Mouse (Mus musculus) layer of hippocampus, adult 8-10 months (tissue): Measurements from ENCODE around the gene Ints14. TPM values are rescaled to one million over a fixed set of nuclear protein-coding genes. Genes with fewer than 3 reads are reported as not detected.

ENCODE experiments used
- DNase-seq, 2 experiments: peaks; one replicate each; pipeline ENCODE4 v3.0.0; 2022; ENCODE audit warnings: low spot score in 2 of 2
- total RNA-seq, 4 experiments: library from RNA; stranded (reverse); gene quantifications; 2 replicates each; pipeline ENCODE4 v1.2.4; 2022

Ints14 gene
- total RNA-seq, result 10 to 100 TPM; 19.3 to 22.6 (median 20.1) TPM

DNA sequence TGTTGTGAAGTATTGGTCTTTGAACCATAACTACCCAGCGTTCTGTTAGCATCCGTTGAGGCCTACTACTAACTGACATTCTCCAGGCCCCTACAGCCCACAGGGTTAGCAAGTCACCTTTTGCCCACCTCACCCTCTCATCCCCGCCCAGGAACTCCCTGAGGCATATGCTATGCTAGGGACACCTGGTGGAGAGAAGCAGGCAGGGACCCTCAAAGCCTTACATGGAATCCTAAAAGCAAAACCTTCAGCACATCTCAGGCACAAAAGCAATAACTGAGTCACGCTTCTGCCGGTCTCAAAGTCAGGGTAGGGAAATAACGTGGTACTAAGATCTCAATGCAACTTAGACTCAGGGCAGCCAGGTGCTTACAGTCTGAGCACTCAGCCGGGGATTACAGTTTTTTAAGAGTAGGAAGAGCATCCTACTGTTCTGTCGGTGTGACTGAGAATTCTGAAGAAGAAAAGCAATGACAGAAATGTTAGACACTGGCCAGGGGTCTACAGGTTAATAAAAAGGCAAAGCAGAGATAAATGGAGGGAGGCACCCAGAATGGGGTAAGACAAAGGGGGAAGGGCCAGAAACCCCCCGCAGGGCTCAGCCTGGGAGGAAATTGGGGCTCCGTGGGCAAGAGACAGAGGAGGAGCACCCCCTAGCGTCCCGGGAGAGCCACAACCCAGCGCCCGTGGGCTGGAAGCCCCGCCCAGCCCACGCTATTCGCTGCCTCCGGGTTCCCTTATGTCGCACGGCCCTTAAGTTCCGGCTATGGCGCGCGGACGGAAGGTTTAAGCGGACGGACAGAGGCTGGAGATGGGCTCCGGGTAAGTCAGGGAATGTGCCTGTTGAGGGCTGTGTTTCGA, at the start of gene Ints14:
Gene Ints14, plus strand, starts transcription at position 789 of the 861 bp plus-strand sequence.
- peak; percentile 90 to 97 for DNase-seq

DNA sequence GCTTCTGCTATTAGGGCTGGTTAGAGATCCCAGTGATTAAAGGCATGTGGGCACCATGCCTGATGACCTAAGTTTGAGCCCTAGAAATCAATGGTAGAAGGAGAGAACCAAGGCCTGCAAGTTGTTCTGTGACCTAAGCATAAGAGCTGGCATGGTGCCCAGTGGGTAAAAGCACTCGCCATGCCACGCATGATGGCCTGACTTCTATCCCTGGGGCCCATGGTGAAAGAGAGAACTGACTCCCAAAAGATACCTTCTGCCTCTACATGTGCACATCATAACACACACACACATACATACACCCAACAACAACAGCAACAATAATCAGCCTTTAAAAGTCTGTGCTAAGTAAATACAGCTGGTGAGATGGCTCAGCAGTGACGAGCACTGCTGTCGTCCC, 47.3 kb upstream of the Ints14 start:
- DNase-seq, result no peak

DNA sequence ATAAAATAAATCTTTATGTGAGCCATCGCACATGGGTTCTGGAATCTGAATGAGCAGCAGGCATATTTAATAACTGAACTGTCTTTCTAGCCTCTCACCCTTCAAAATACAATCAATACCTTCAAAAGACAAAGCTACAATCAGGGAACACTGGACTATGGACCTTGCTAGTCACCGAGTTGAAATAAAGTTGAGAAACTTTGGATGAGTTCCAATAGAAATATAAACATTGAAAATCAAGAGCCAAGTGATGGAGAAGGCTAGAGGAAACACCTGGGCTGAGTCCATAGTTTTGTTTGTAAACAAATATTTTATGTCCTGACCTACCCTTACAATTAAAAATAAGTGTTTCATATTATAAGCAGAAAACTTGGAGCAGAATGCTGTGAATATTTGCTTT, 46.7 kb upstream of the Ints14 start:
- no peak for DNase-seq

DNA sequence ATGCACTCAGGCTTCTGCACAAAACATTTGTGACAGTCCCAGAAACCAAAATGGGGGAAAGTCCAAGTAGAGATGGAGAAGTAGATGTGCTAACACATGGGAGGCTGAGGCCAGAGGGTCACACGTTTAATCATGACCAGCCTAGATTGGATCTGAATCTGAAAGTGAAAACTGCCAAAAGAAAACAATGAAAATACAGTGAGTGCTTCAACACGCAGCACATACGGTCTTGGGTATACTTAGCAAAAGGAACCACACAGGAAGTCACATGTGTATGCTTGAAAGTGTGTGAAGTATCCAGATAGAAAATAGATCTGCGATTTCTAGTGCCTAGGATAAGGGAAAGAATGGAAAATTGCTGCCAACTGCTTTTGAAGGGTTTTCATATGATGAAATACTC, 46.1 kb upstream of the Ints14 start:
- DNase-seq, result no peak

DNA sequence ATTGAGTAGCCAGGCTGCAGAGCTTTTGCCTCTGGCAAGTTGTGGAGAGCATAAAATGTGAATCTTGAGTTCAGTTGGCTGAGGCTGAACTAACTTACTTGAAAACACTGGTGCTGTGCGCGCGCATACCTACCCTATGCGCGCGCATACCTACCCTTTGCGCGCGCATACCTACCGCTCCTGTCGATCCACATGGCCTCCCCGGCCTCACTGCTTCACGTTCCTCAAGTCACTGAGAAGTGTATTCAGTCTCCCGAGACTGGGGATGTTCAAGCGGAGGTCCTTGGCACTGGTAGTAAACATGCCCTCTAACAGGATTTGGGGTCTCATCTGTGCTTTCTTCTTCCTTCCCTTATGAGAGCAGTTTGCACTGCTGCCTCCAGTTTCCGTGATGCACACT, 42.1 kb upstream of the Ints14 start:
- DNase-seq, result no peak

DNA sequence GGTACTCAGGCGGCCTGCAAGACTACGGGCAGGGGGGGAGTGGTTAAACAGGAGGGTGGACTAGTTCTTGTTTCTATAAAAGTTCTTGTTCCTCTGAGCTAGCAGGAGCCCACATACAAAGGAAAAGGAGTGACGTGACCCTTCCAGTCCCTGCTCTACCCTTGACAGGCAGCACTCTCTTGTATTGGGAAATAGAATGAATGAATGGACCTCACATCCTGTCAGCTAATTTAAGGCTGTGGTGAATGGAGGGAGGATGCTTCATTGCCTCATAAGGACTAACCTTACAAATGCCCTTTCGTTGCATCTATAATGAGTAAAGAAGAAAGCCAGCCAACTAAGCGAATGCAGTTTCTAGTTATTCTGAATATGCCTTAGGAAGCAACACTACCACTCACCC, 34.9 kb upstream of the Ints14 start:
- DNase-seq, result no peak

DNA sequence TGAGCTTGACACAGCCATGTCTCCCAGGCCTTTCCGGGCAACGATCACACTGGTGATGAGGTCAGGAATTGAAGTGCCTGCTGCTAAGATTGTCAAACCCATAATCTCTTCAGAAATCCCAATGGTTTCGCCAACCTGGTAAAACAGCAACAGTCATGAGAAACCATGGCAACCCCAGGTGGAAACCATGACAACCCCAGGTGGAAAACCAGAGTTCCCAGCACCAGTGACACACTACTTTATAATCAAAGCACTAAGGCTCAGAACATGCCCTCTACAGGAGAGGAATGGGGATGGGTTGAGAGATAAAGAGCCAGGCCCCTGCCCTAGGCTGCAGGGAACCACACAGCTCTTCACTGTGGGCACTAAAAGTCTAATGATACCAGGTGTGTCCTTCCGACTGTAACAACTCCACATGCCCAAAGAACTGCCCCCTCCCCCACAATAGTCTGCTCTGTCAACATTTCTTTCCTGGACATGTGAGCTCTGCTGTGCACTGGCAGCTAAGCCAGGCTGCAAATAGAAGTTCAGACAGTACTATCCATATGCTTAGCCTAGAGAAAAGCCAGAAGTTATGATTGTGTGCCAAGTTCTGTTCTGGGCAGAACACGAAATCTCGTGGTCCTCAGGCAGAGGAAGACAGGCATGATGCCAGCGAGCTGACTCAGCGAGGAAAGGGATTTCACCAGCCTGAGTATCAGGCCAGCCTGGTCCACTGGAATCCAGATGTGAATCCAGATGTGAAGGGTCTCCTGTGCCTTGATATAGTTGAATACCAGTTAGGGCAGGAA, 34.3 kb upstream of the Ints14 start:
- DNase-seq, result peak; percentile 83 to 85

DNA sequence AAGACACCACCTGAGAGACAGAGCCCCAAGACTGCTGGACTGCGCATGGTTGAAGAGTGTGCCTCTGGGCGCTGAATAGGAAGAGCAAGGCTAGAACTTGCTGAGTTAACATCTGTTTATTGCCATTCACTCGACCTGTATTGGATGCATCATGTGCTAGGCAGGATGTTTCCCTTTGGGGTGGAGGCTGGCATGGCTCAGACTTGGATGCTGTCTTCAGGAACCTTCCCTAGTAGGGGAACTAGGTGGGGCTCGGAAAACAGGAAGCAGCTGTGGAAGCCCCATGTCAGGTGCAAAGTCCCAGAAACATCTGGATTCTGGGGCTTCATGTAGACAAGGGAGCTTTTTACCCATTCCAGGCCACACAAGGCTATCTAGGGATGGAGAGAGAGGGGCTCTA, 30.4 kb upstream of the Ints14 start:
- no peak for DNase-seq

DNA sequence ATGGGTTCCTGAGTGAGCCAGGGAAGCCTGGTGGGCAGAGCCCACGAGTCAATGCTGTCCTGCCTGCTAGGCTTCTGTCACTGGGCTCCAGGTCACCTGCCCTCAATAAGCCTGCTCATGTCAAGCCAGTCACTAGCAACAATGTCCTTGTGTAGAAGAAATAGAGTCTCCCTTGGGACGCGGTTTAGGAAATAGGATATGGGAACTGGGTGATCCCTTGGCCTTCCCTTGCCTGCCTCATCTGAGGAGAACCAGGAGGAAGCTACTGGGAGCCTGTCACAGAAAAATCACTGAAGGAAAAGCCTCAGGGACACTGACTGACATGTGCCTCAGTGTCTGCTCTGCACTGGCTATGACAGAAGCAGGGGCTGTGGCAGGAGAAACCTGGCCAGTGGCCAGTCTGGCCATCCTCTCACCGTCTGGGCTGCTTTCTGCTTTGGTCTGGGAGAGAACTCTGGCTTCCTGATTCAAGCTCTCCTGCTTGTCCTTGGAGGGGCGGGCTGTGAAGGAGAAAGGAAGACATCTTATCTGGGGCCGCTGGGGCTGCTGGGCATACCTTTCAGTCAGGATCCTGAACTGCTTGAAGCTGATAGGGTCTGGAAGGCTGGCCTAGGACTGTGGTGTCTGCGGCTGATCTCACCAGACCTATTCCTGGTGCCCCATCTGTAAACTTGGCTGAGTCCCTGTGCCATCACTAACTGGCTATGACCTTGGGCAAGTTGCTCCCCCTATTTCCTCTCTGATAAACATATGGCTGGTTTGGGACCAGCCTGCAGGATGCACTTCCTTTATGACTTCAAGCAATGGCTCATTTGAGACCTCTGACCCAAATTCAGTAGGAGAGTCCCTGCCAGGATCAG, 28.7 kb upstream of the Ints14 start:
- DNase-seq, result no peak

DNA sequence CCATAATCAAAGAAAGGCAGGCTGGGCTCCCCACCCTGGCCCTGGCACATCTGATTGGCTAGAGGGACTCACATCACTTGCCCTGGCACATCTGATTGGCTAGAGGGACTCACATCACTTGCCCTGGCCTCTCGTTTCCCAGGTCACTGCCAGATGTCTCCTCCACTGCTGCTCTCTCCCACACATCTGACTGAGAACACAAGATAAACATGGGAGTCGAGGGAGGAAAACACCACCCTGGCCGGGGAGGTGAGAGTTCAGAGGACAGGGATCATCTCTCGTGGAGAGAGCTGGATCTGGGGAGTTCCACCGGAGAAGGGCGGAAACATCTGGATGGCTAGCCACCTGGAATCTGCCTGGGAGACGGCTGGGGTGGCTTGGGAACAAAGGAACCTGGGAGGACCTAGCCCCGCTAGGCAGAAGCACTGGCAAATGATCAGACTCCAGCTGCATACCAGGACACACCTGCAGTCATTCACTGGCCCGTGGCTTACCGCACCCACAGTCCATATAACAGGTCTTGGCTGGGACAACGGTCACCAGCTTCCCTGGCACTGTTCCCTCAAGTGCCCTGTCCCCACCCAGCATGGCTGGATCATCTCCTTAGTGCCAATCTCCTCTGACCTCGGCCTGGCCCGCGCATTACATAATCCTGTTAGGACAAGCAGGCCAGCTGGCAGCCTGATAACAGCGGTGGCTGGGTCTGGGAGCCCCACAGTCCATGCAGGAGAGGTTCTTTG, 26.5 kb upstream of the Ints14 start:
- no peak for DNase-seq

DNA sequence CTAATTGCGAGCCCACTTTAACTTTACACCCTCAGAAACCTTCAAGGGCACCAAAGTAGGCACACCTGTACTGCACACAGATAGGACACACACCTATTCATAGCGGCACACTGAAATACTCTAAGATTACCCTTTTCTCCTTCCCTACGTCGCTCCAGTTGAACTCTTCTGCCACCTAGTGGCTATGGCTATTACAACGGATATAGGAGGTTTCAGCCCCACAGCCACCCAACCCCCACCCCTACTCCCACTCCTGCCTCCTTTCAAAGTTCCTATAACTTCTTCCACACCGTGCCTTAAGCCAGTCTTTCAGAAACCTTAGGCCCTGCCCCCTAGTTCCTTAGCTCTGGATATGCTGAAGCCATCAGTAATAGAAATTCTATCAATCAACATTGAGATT, 24.2 kb upstream of the Ints14 start:
- peak in 1 of 2 experiments; percentile 55 for DNase-seq

DNA sequence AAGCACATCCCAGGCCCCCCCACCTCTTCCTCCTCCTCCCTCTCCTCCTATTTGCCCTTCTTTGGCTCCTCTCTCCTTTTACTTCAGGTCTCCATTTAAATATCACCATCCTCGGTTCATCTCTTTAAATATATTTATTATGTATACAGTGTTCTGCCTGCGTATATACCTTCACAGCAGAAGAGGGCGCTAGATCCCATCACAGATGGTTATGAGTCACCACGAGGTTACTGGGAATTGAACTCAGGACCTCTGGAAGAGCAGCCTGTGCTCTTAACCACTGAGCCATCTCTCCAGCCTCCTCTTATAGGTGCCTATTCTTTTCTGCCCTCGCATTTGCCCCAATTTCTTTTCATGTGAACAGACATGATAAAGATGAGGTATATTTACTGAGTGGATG, 23.2 kb upstream of the Ints14 start:
- no peak for DNase-seq

DNA sequence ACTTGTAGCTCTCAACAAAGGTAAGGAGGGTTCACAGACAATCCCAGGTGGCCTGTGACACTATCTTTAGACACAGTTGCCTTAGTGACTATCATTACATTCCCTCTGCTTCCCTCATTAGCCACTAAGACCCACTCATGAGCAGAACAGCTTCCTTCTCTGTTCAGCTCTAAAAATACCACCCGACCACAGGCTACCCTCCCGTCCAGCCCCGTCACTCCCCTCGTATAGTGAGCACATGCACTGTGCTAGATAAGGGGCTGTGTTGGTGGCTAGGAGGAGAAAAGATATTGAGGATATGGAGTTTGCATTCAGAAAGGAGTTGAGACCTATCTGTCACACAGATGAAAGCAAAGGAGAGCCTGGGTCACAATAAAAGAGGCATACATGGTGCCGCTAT, 22.2 kb upstream of the Ints14 start:
- no peak for DNase-seq

DNA sequence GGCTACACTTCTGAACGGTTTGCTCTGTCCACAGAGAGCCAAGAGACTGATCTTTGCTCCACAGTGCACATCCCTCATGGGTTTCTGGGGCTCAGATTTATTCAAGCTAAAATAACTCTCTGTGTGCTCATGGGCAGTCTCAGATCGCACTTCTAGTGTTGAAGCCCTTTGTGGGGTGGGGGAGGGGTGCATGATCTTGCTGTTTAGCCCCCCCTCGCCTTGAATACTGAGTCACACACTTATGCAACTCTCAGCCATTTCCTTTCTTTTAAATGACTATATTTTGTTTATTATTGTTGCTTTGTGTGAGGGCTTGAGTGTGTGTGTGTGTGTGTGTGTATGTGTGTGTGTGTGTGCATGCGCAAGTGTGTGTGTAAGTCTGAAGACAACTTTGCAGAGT, 21.4 kb upstream of the Ints14 start:
- no peak for DNase-seq

DNA sequence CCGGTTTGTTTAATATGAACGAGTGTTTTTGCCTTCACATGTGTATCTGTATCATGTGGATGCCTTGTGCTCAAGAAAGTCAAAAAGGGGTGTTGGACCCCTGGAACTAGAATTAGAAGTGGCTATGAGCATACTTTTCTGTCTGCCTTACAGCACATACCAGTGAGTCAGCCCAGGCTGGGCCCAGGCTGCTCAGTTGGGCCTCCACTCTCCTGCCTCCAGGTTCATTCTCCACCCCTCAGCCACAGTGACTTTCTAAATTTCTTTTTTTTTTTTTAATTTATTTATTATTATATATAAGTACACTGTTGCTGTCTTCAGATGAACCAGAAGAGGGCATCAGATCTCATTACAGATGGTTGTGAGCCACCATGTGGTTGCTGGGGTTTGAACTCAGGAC, 20.9 kb upstream of the Ints14 start:
- no peak for DNase-seq

DNA sequence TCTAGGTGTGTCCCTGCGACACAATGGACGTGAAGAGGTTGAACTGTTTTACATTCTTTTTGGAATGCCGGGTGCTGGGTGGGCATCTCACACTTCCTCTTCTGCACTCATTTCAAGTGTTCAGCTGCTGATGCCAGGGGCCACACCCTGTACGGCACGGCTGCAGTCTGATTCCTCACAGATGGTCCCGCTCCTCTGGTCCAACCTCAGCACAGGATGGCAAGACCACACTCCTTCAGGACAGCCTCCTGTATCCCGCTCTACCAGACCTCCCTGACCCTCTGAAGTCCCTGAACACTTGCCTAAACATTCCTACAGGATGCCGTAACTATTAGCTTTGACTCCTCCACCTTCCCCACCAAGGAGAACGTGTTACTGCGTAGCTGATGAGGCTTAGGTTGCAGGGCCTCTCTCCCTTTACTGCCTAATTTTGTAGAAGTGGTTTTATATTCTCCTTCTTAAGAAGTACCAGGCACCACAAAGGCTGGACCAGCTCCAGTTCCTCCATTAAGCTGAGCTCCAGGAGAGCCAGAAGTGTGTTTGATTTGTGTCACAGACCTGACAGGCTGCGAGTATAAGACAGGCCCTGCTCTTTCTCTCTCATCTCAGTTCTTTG, 19.9 kb upstream of the Ints14 start:
- no peak for DNase-seq

DNA sequence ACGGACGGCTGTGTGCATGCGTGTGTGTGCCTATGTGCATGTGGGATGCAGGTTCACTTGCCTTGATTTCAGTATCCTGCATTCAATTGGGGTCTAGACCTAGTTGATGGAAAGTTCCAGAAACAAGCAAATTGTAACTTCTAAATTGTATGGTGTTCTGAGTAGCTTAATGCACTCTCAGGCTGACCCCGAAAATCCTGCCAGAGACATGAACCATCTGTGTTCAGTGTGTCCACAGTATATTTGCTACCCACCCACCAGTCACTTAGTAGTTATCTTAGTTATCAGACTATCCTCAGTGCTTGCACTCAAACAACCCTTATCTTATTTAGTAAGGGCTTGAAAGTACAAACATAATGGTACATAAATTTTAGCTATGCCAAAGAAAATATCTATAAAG, 19.1 kb upstream of the Ints14 start:
- no peak for DNase-seq

DNA sequence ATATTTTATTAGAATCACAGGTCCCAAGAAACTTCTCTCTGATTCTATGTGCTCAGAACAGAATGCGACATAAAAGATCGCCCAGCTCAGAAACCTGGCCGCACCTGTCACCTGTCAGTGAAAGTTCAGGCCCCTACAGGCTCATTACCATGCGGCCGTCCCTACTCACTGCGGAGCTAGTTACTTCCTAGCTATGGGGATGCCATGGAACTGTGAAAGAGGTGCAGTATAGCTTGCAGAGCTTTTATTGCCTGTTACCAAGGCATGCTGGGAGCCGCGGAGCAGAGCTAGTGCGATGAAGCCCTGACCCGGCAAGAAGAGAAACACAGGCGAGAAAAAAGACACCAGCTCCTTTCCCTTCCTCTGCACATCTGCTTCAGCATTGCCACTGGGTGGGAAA, 16.7 kb upstream of the Ints14 start:
- no peak for DNase-seq

DNA sequence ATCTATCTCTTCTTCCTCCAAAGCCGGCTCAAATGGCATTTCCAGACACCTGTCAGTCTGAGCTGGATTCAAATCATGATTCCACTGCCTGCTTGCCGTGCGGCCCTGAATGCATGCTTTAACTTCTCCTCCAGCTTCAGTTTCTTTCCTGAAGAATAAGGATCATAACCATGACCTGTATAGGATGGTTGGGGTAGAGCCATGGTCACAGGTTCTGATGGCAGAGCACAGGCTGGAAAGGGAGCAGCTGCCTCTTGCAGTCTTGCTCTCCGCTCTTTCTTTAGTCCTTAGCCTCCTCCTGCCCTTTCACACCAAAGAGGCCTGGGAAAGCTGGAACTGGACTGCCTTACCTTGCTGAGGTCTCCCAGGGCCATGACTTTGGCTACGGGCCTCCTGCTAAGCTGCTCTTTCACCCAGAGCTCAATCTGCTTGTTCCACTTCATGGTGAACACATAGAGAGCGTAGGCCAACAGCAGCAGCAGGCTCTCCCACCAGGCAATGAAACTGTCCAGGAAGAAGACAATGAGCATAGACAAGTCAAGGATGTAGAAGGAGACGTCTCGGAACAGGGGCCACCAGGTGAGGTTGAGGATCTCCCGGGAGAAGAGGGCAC, 13.1 kb upstream of the Ints14 start:
- no peak for DNase-seq

DNA sequence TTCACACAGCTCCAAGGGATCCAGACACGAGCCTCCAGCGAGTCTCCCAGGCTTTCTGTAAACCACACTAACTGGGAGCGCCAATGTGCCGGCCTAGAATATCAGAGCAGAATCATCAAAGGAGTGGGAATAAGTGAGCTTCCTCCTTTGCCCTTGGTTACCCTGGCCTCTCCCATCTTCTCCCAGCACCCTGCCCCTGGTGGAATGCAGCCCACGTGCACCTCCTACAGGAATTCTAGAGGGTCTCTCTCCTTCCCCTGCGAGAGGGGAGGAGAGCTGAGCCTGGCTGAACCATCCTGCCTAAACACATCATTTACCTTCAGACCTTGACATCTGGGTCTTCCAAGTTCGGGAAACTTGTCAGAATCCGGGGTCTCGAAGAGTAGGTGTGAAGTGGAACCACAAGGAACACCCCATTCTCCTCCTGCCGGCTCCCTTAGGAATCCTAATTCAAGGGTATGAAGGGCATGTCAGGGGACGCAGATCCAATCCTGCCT, 9.5 kb upstream of the Ints14 start, which contains the start of gene Slc24a1:
Gene Slc24a1, minus strand, starts transcription at position 447 of the 497 bp plus-strand sequence.
- DNase-seq, result no peak
